Mouse (Mus musculus): ENCODE measurements at regions not wholly inside any gene's neighbourhood (a gene's known extent, or its start where the extent isn't known, plus 50 kb on each side); places are given as distances from the start of the nearest gene placed in this dataset.

GRCm38 (mm10) chr1:118741286-118741685, 113.5 kb downstream of the Tfcp2l1 start:
- WGBS (ENCODE audit: insufficient replicate concordance) = 88% methylated on average over 5 of the region's 5 CpGs
- H3K27me3 ChIP-seq (ENCODE audit: control insufficient read depth, insufficient read depth, low read length) = no peaks in the 10 kb centered on the region
- peaks cover 5% of the 10 kb centered on the region; the same call in 1 of the 2 replicates for H3K9me3 ChIP-seq (replicated peaks; ENCODE audit: control insufficient read depth, low read length)
- H3K9ac ChIP-seq (ENCODE audit: low read depth, low read length) = no peak overlapping the region
- ATAC-seq (replicated peaks; ENCODE audit: insufficient number of reproducible peaks, low FRiP score, low TSS enrichment) = no peak
- no peak overlapping the region for H3K4me2 ChIP-seq
- no peak overlapping the region for H3K27ac ChIP-seq (ENCODE audit: low read depth, low read length)
- peaks cover 7% of the 10 kb centered on the region; the same call in 1 of the 2 replicates for H3K4me1 ChIP-seq (ENCODE audit: control insufficient read depth, insufficient read depth, low read length)
- H3K4me3 ChIP-seq (ENCODE audit: low read depth, low read length) = no peak overlapping the region
- no peaks in the 10 kb centered on the region for H3K36me3 ChIP-seq (ENCODE audit: control insufficient read depth, insufficient read depth, low read length)

GRCm38 (mm10) chr1:118748196-118748595, 120.5 kb downstream of the Tfcp2l1 start:
- H3K9ac ChIP-seq (ENCODE audit: low read depth, low read length) = no peak overlapping the region
- WGBS (ENCODE audit: insufficient replicate concordance) = 63% methylated on average over 5 of the region's 5 CpGs
- peaks cover 4% of the 10 kb centered on the region; the same call in 1 of the 2 replicates for H3K9me3 ChIP-seq (replicated peaks; ENCODE audit: control insufficient read depth, low read length)
- no peaks in the 10 kb centered on the region for H3K36me3 ChIP-seq (ENCODE audit: control insufficient read depth, insufficient read depth, low read length)
- H3K4me3 ChIP-seq (ENCODE audit: low read depth, low read length) = no peak overlapping the region
- no peaks in the 10 kb centered on the region for H3K27me3 ChIP-seq (ENCODE audit: control insufficient read depth, insufficient read depth, low read length)
- H3K27ac ChIP-seq (ENCODE audit: low read depth, low read length) = no peak overlapping the region
- H3K4me2 ChIP-seq = no peak overlapping the region
- H3K4me1 ChIP-seq (ENCODE audit: control insufficient read depth, insufficient read depth, low read length) = 0 out of 2 replicates have a peak, but pooled peaks cover 3% of the 10 kb centered on the region
- no peak for ATAC-seq (replicated peaks; ENCODE audit: insufficient number of reproducible peaks, low FRiP score, low TSS enrichment)

GRCm38 (mm10) chr1:118752869-118753268, 125.1 kb downstream of the Tfcp2l1 start:
- 82% methylated on average over 3 of the region's 3 CpGs for WGBS (ENCODE audit: insufficient replicate concordance)
- peaks cover 9% of the 10 kb centered on the region for H3K4me1 ChIP-seq (ENCODE audit: control insufficient read depth, insufficient read depth, low read length)

GRCm38 (mm10) chr1:118756171-118756865, 128.6 kb downstream of the Tfcp2l1 start:
- no peak for ATAC-seq (replicated peaks; ENCODE audit: insufficient number of reproducible peaks, low FRiP score, low TSS enrichment)
- WGBS (ENCODE audit: insufficient replicate concordance) = 41% methylated on average over 9 of the region's 9 CpGs
- no peak overlapping the region for H3K4me2 ChIP-seq
- no peak overlapping the region for H3K4me3 ChIP-seq (ENCODE audit: low read depth, low read length)
- H3K9me3 ChIP-seq (replicated peaks; ENCODE audit: control insufficient read depth, low read length) = no peaks in the 10 kb centered on the region
- H3K9ac ChIP-seq (ENCODE audit: low read depth, low read length) = no peak overlapping the region
- no peak overlapping the region for H3K27ac ChIP-seq (ENCODE audit: low read depth, low read length)
- H3K36me3 ChIP-seq (ENCODE audit: control insufficient read depth, insufficient read depth, low read length) = no peaks in the 10 kb centered on the region
- no peaks in the 10 kb centered on the region for H3K27me3 ChIP-seq (ENCODE audit: control insufficient read depth, insufficient read depth, low read length)
- H3K4me1 ChIP-seq (ENCODE audit: control insufficient read depth, insufficient read depth, low read length) = peaks cover 9% of the 10 kb centered on the region

More at GRCm38 (mm10) chr1:118752869-118753268, 125.1 kb downstream of the Tfcp2l1 start:
- H3K4me3 ChIP-seq (ENCODE audit: low read depth, low read length) = no peak overlapping the region
- ATAC-seq (replicated peaks; ENCODE audit: insufficient number of reproducible peaks, low FRiP score, low TSS enrichment) = no peak
- H3K9ac ChIP-seq (ENCODE audit: low read depth, low read length) = no peak overlapping the region
- H3K27me3 ChIP-seq (ENCODE audit: control insufficient read depth, insufficient read depth, low read length) = no peaks in the 10 kb centered on the region
- no peak overlapping the region for H3K27ac ChIP-seq (ENCODE audit: low read depth, low read length)
- H3K36me3 ChIP-seq (ENCODE audit: control insufficient read depth, insufficient read depth, low read length) = no peaks in the 10 kb centered on the region
- no peak overlapping the region for H3K4me2 ChIP-seq
- no peaks in the 10 kb centered on the region for H3K9me3 ChIP-seq (replicated peaks; ENCODE audit: control insufficient read depth, low read length)

- 66% methylated on average over 3 of the region's 4 CpGs for WGBS (ENCODE audit: insufficient replicate concordance)
- H3K27me3 ChIP-seq (ENCODE audit: control insufficient read depth, insufficient read depth, low read length) = no peaks in the 10 kb centered on the region
- no peak overlapping the region for H3K4me3 ChIP-seq (ENCODE audit: low read depth, low read length)
- H3K27ac ChIP-seq (ENCODE audit: low read depth, low read length) = no peak overlapping the region
- H3K9ac ChIP-seq (ENCODE audit: low read depth, low read length) = no peak overlapping the region
- no peaks in the 10 kb centered on the region for H3K36me3 ChIP-seq (ENCODE audit: control insufficient read depth, insufficient read depth, low read length)
- H3K4me2 ChIP-seq = no peak overlapping the region
- H3K9me3 ChIP-seq (replicated peaks; ENCODE audit: control insufficient read depth, low read length) = no peaks in the 10 kb centered on the region
- no peak for ATAC-seq (replicated peaks; ENCODE audit: insufficient number of reproducible peaks, low FRiP score, low TSS enrichment)
- H3K4me1 ChIP-seq (ENCODE audit: control insufficient read depth, insufficient read depth, low read length) = peaks cover 9% of the 10 kb centered on the region
Measured at GRCm38 (mm10) chr1:118757340-118758030, 129.7 kb downstream of the Tfcp2l1 start.

- no peaks in the 10 kb centered on the region for H3K9me3 ChIP-seq (replicated peaks; ENCODE audit: control insufficient read depth, low read length)
- H3K4me1 ChIP-seq (ENCODE audit: control insufficient read depth, insufficient read depth, low read length) = peaks cover 9% of the 10 kb centered on the region
- H3K9ac ChIP-seq (ENCODE audit: low read depth, low read length) = no peak overlapping the region
- no peaks in the 10 kb centered on the region for H3K27me3 ChIP-seq (ENCODE audit: control insufficient read depth, insufficient read depth, low read length)
- H3K4me2 ChIP-seq = no peak overlapping the region
- WGBS (ENCODE audit: insufficient replicate concordance) = 78% methylated on average over 4 of the region's 4 CpGs
- H3K4me3 ChIP-seq (ENCODE audit: low read depth, low read length) = no peak overlapping the region
- ATAC-seq (replicated peaks; ENCODE audit: insufficient number of reproducible peaks, low FRiP score, low TSS enrichment) = no peak
- no peak overlapping the region for H3K27ac ChIP-seq (ENCODE audit: low read depth, low read length)
- no peaks in the 10 kb centered on the region for H3K36me3 ChIP-seq (ENCODE audit: control insufficient read depth, insufficient read depth, low read length)
Measured at GRCm38 (mm10) chr1:118758031-118758400, 130.3 kb downstream of the Tfcp2l1 start.

- Histone ChIP-seq H3K4me3 (ENCODE audit: low read depth, low read length) (no peak overlapping the region), H3K4me1 (ENCODE audit: control insufficient read depth, insufficient read depth, low read length) (peaks cover 9% of the 10 kb centered on the region), H3K9me3 (replicated peaks; ENCODE audit: control insufficient read depth, low read length) (no peaks in the 10 kb centered on the region), H3K27me3 (ENCODE audit: control insufficient read depth, insufficient read depth, low read length) (no peaks in the 10 kb centered on the region), H3K9ac (ENCODE audit: low read depth, low read length) (no peak overlapping the region), H3K4me2 (no peak overlapping the region), H3K36me3 (ENCODE audit: control insufficient read depth, insufficient read depth, low read length) (no peaks in the 10 kb centered on the region), H3K27ac (ENCODE audit: low read depth, low read length) (no peak overlapping the region)
- 0 out of 2 replicates have a peak, but pooled peaks have one; percentile 5 for ATAC-seq (replicated peaks; ENCODE audit: insufficient number of reproducible peaks, low FRiP score, low TSS enrichment)
- 31% methylated on average over 7 of the region's 7 CpGs for WGBS (ENCODE audit: insufficient replicate concordance)
Measured at GRCm38 (mm10) chr1:118759141-118759932, 131.6 kb downstream of the Tfcp2l1 start.

- no peaks in the 10 kb centered on the region for H3K9me3 ChIP-seq (replicated peaks; ENCODE audit: control insufficient read depth, low read length)
- ATAC-seq (replicated peaks; ENCODE audit: insufficient number of reproducible peaks, low FRiP score, low TSS enrichment) = no peak
- no peak overlapping the region for H3K27ac ChIP-seq (ENCODE audit: low read depth, low read length)
- no peaks in the 10 kb centered on the region; the same call in 1 of the 2 replicates for H3K27me3 ChIP-seq (ENCODE audit: control insufficient read depth, insufficient read depth, low read length)
- no peaks in the 10 kb centered on the region for H3K36me3 ChIP-seq (ENCODE audit: control insufficient read depth, insufficient read depth, low read length)
- no peak overlapping the region for H3K4me3 ChIP-seq (ENCODE audit: low read depth, low read length)
- no peak overlapping the region for H3K9ac ChIP-seq (ENCODE audit: low read depth, low read length)
- H3K4me2 ChIP-seq = no peak overlapping the region
- WGBS (ENCODE audit: insufficient replicate concordance) = 65% methylated on average over 9 of the region's 9 CpGs
- peaks cover 8% of the 10 kb centered on the region for H3K4me1 ChIP-seq (ENCODE audit: control insufficient read depth, insufficient read depth, low read length)
Measured at GRCm38 (mm10) chr1:118765525-118765924, 137.8 kb downstream of the Tfcp2l1 start.

Data from heart, embryonic 11.5 days (tissue).